Mouse (Mus musculus): ENCODE results near the gene Nmrk2. TPM values are rescaled to one million over a fixed set of nuclear protein-coding genes. Genes with fewer than 3 reads are reported as not detected.
"Not testable (repeated sequence)": the region's sequence is repeated elsewhere in the genome, so short reads cannot be mapped to it uniquely, and the experiment has no call there.

The Nmrk2 gene
- polyA plus RNA-seq, 1 experiment = 0.59 TPM

- Histone ChIP-seq H3K4me3 (replicated peaks; ENCODE audit: extremely low read depth, low read depth, low read length) (no peak overlapping the region), H3K4me1 (ENCODE audit: control insufficient read depth, insufficient read depth, low read length) (0 out of 2 replicates have a peak, but pooled peaks cover 8% of the 10 kb centered on the region)
- TF ChIP-seq CTCF (IDR thresholded peaks at IDR 0.05; ENCODE audit: insufficient read depth, low read length) (no peak), POLR2A (IDR thresholded peaks at IDR 0.05; ENCODE audit: borderline replicate concordance, extremely low read depth, low read depth, low read length) (no peak)
- WGBS = 63% methylated on average over 18 of the region's 18 CpGs
- DNase-seq = peak; percentile 13
Observed at GRCm38 (mm10) chr10:81191342-81191982, 10.4 kb downstream of the Nmrk2 start.

- DNase-seq = no peak
- 49% methylated on average over 6 of the region's 6 CpGs for WGBS
- 0 out of 2 replicates have a peak, but pooled peaks cover 8% of the 10 kb centered on the region for H3K4me1 ChIP-seq (ENCODE audit: control insufficient read depth, insufficient read depth, low read length)
- no peak for TF ChIP-seq POLR2A (IDR thresholded peaks at IDR 0.05; ENCODE audit: borderline replicate concordance, extremely low read depth, low read depth, low read length)
- TF ChIP-seq CTCF (IDR thresholded peaks at IDR 0.05; ENCODE audit: insufficient read depth, low read length) = peak; percentile 36; the same call in 1 of the 2 replicates
- no peak overlapping the region for H3K4me3 ChIP-seq (replicated peaks; ENCODE audit: extremely low read depth, low read depth, low read length)
Observed at GRCm38 (mm10) chr10:81190912-81191321, 10.9 kb downstream of the Nmrk2 start.

GRCm38 (mm10) chr10:81190236-81190911 lies 11.5 kb downstream of the Nmrk2 start:
- Histone ChIP-seq H3K4me1 (ENCODE audit: control insufficient read depth, insufficient read depth, low read length) (0 out of 2 replicates have a peak, but pooled peaks cover 8% of the 10 kb centered on the region), H3K4me3 (replicated peaks; ENCODE audit: extremely low read depth, low read depth, low read length) (no peak overlapping the region)
- WGBS = 69% methylated on average over 31 of the region's 31 CpGs
- TF ChIP-seq POLR2A (IDR thresholded peaks at IDR 0.05; ENCODE audit: borderline replicate concordance, extremely low read depth, low read depth, low read length) = no peak
- peak; percentile 34; the same call in 1 of the 2 replicates for TF ChIP-seq CTCF (IDR thresholded peaks at IDR 0.05; ENCODE audit: insufficient read depth, low read length)
- DNase-seq = no peak

- TF ChIP-seq CTCF (IDR thresholded peaks at IDR 0.05; ENCODE audit: insufficient read depth, low read length) (no peak), POLR2A (IDR thresholded peaks at IDR 0.05; ENCODE audit: borderline replicate concordance, extremely low read depth, low read depth, low read length) (no peak)
- Histone ChIP-seq H3K4me3 (replicated peaks; ENCODE audit: extremely low read depth, low read depth, low read length) (no peak overlapping the region), H3K4me1 (ENCODE audit: control insufficient read depth, insufficient read depth, low read length) (peaks cover 12% of the 10 kb centered on the region)
- 82% methylated on average over 26 of the region's 26 CpGs for WGBS
- DNase-seq = no peak
Observed at GRCm38 (mm10) chr10:81189821-81190220, 12.0 kb downstream of the Nmrk2 start.

GRCm38 (mm10) chr10:81187161-81187560 lies 14.7 kb downstream of the Nmrk2 start:
- no peak for DNase-seq
- 94% methylated on average over 9 of the region's 9 CpGs for WGBS
- Histone ChIP-seq H3K4me3 (replicated peaks; ENCODE audit: extremely low read depth, low read depth, low read length) (no peak overlapping the region), H3K4me1 (ENCODE audit: control insufficient read depth, insufficient read depth, low read length) (peaks cover 11% of the 10 kb centered on the region)
- TF ChIP-seq CTCF (IDR thresholded peaks at IDR 0.05; ENCODE audit: insufficient read depth, low read length) (no peak), POLR2A (IDR thresholded peaks at IDR 0.05; ENCODE audit: borderline replicate concordance, extremely low read depth, low read depth, low read length) (no peak)

GRCm38 (mm10) chr10:81184765-81185164 lies 17.1 kb downstream of the Nmrk2 start:
- Histone ChIP-seq H3K4me3 (replicated peaks; ENCODE audit: extremely low read depth, low read depth, low read length) (no peak overlapping the region), H3K4me1 (ENCODE audit: control insufficient read depth, insufficient read depth, low read length) (peaks cover 9% of the 10 kb centered on the region)
- 14% methylated on average over 4 of the region's 4 CpGs for WGBS
- TF ChIP-seq CTCF (IDR thresholded peaks at IDR 0.05; ENCODE audit: insufficient read depth, low read length) (no peak), POLR2A (IDR thresholded peaks at IDR 0.05; ENCODE audit: borderline replicate concordance, extremely low read depth, low read depth, low read length) (0 out of 2 replicates have a peak, but pooled peaks have one; percentile 4)
- DNase-seq = no peak

GRCm38 (mm10) chr10:81183805-81184204 lies 18.0 kb downstream of the Nmrk2 start, which contains the start of gene 4930442H23Rik:
4930442H23Rik (minus strand) TSS chr10:81183849.
- 53% methylated on average over 5 of the region's 5 CpGs for WGBS
- H3K4me3 ChIP-seq (replicated peaks; ENCODE audit: extremely low read depth, low read depth, low read length) = peak within 1 kb of the TSS; percentile 83
- peaks cover 9% of the 10 kb centered on the region for H3K4me1 ChIP-seq (ENCODE audit: control insufficient read depth, insufficient read depth, low read length)
- no peak for TF ChIP-seq CTCF (IDR thresholded peaks at IDR 0.05; ENCODE audit: insufficient read depth, low read length)
- TF ChIP-seq POLR2A (IDR thresholded peaks at IDR 0.05; ENCODE audit: borderline replicate concordance, extremely low read depth, low read depth, low read length) = no peak
- no peak for DNase-seq

- peaks cover 15% of the 10 kb centered on the region for H3K4me1 ChIP-seq (ENCODE audit: control insufficient read depth, insufficient read depth, low read length)
- H3K4me3 ChIP-seq (replicated peaks; ENCODE audit: extremely low read depth, low read depth, low read length) = peak within 1 kb of the TSS; percentile 83
- WGBS = 7% methylated on average over 53 of the region's 53 CpGs
- peak; percentile 93 for DNase-seq
- TF ChIP-seq CTCF (IDR thresholded peaks at IDR 0.05; ENCODE audit: insufficient read depth, low read length) (no peak), POLR2A (IDR thresholded peaks at IDR 0.05; ENCODE audit: borderline replicate concordance, extremely low read depth, low read depth, low read length) (peak; percentile 70; the same call in 1 of the 2 replicates)
Observed at GRCm38 (mm10) chr10:81182336-81183333, 19.2 kb downstream of the Nmrk2 start, which contains the start of gene Dapk3. Dapk3 (plus strand) TSS chr10:81183005.

GRCm38 (mm10) chr10:81181860-81182259 lies 20.0 kb downstream of the Nmrk2 start:
- H3K4me3 ChIP-seq (replicated peaks; ENCODE audit: extremely low read depth, low read depth, low read length); DNase-seq: not testable (repeated sequence)
- H3K4me1 ChIP-seq (ENCODE audit: control insufficient read depth, insufficient read depth, low read length) = peaks cover 17% of the 10 kb centered on the region
- WGBS = 79% methylated on average over 12 of the region's 12 CpGs

Data from lung, adult 2 months (tissue).